In the genomic region with DNA sequence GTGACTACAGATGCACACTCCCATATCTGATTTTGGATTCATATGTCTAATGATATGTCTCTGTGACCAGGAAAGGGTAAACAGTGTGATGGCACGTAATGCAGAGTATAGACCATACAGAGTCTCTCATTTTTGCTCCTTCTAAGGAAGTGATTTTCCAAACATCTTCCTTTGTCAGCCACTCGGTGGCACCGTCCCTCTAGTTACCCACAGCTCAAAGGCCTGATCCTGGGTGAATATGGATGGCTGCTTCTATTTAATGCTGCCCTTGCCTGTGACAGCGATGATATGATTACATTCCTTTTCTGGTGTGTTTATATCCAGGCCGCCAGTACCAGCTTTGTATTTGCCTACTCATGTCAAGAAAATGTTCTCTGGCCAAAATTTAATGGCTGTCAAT, we compare ENCODE assay signal across 11 mouse cellular contexts.
DNase-seq lines count a peak whose midpoint lies in the region; ATAC-seq lines count a peak whose summit lies in the region.
"Had no signal": no experiment of that assay in that cellular context is flagged by ENCODE, and none has a peak within 500 bp of the region (broad histone marks: within the 10 kb centered on the region; RNA-seq: fewer than 3 reads in every experiment).

No protein-coding gene starts in this region.

- no peaks in the 10 kb centered on the region for H3K36me3 ChIP-seq in hindbrain, embryonic 15.5 days
- H3K36me3 ChIP-seq: stomach, embryonic 15.5 days had no signal

- H3K4me1 ChIP-seq in hindbrain, embryonic 15.5 days (replicated peaks), result no peaks in the 10 kb centered on the region
- H3K4me1 ChIP-seq: stomach, embryonic 15.5 days had no signal

- H3K4me2 ChIP-seq in hindbrain, embryonic 15.5 days, result no peak overlapping the region
- H3K4me2 ChIP-seq: stomach, embryonic 15.5 days had no signal

- no peak overlapping the region for H3K4me3 ChIP-seq in hindbrain, embryonic 15.5 days
- H3K4me3 ChIP-seq: stomach, embryonic 15.5 days had no signal

- DNase-seq in embryo, embryonic 10.5 days (ENCODE audit: low spot score), result peak; percentile 15
- DNase-seq in embryo, embryonic 11 days, result no peak
- peak; percentile 32 to 48 for DNase-seq in kidney, postnatal 4 days
- no peak for DNase-seq in kidney, adult 8-10 months
- peak; percentile 9 for DNase-seq in MN1 (ENCODE audit: low spot score)
- DNase-seq in spleen, adult 12 weeks (ENCODE audit: low spot score), result no peak
- DNase-seq in right cerebral cortex, adult 2 months (ENCODE audit: low spot score in 2 of 2), result no peak
- DNase-seq: gastrocnemius, postnatal 14 days; left cerebral cortex, postnatal 4 days had no signal

- 73% methylated on average over 5 of the region's 5 CpGs for WGBS in hindbrain, embryonic 15.5 days

- no peak overlapping the region for H3K9ac ChIP-seq in hindbrain, embryonic 15.5 days
- H3K9ac ChIP-seq: stomach, embryonic 15.5 days had no signal

- H3K27me3 ChIP-seq in hindbrain, embryonic 15.5 days, result no peaks in the 10 kb centered on the region

- H3K27ac ChIP-seq in hindbrain, embryonic 15.5 days (replicated peaks), result no peak overlapping the region
- H3K27ac ChIP-seq: stomach, embryonic 15.5 days had no signal

- H3K9me3 ChIP-seq in hindbrain, embryonic 15.5 days, result no peaks in the 10 kb centered on the region
- H3K9me3 ChIP-seq: stomach, embryonic 15.5 days had no signal

- ATAC-seq in hindbrain, embryonic 15.5 days (ENCODE audit: low FRiP score, low read depth), result peak; percentile 48; the same call in 1 of the 2 replicates

Comparison
In these comparisons a context has a peak if more than half of its experiments do, and no peak if none do; other contexts are left out.
1. DNase-seq: peak in embryo, embryonic 10.5 days (single experiment), kidney, postnatal 4 days (2 of 2) and MN1 (single experiment); none in embryo, embryonic 11 days (single experiment), kidney, adult 8-10 months (0 of 2), spleen, adult 12 weeks (single experiment) and right cerebral cortex, adult 2 months (0 of 2).